Comparison of ENCODE assay signal across 8 mouse cellular contexts in genomic region chr5:23433720-23434597, GRCm38 (mm10). TPM values are rescaled to one million over a fixed set of nuclear protein-coding genes. Genes with fewer than 3 reads are reported as not detected.
DNase-seq lines count a peak whose midpoint lies in the region; ATAC-seq and TF ChIP-seq lines count a peak whose summit lies in the region.

Gene Kmt2e (plus strand): TSS chr5:23434441.

- H3K4me1 ChIP-seq in ES-E14 (ENCODE audit: control insufficient read depth in 2 of 2, insufficient read depth in 2 of 2, low read length in 2 of 2, poor library complexity in 1 of 2) = peaks cover 0 to 10% of the 10 kb centered on the region in 2 experiments; a peak in 2 of 4 replicates
- H3K4me1 ChIP-seq in forebrain, embryonic 14.5 days (ENCODE audit: control insufficient read depth, insufficient read depth, low read length) = peaks cover 19% of the 10 kb centered on the region
- H3K4me1 ChIP-seq in liver, postnatal 0 days (ENCODE audit: insufficient read depth) = peaks cover 23% of the 10 kb centered on the region
- peaks cover 39% of the 10 kb centered on the region for H3K4me1 ChIP-seq in neural tube, embryonic 13.5 days (replicated peaks)

- under 1% methylated on average over 74 of the region's 85 CpGs for WGBS in forebrain, embryonic 14.5 days
- WGBS in liver, postnatal 0 days (ENCODE audit: insufficient replicate concordance) = under 1% methylated on average over 79 of the region's 85 CpGs
- under 1% methylated on average over 73 of the region's 85 CpGs for WGBS in neural tube, embryonic 13.5 days

- TF ChIP-seq EP300 in liver, postnatal 0 days (IDR thresholded peaks at IDR 0.05; ENCODE audit: low read depth) = 0 out of 2 replicates have a peak, but pooled peaks have one; percentile 5

- H3K27ac ChIP-seq in ES-E14 (ENCODE audit: insufficient read depth, low read depth, low read length, poor library complexity, severe bottlenecking) = peak within 1 kb of the TSS; percentile 98
- peak within 1 kb of the TSS; percentile 100 for H3K27ac ChIP-seq in forebrain, embryonic 14.5 days (ENCODE audit: low read depth, low read length)
- peak within 1 kb of the TSS; percentile 100 for H3K27ac ChIP-seq in liver, postnatal 0 days (ENCODE audit: low read depth)
- H3K27ac ChIP-seq in neural tube, embryonic 13.5 days (replicated peaks) = peak within 1 kb of the TSS; percentile 100

- peak within 1 kb of the TSS; percentile 91 for H3K4me2 ChIP-seq in forebrain, embryonic 14.5 days (ENCODE audit: low read length)
- H3K4me2 ChIP-seq in liver, postnatal 0 days (ENCODE audit: low read depth, low read length) = peak within 1 kb of the TSS; percentile 94
- peak within 1 kb of the TSS; percentile 83 for H3K4me2 ChIP-seq in neural tube, embryonic 13.5 days

- in situ Hi-C loops in ES-E14 (cut with MboI; ENCODE audit: low sequenced_read_pairs in 2 of 2, unreplicated experiment in 2 of 2) = no loop called here

- no peaks in the 10 kb centered on the region for H3K9me3 ChIP-seq in ES-E14 (ENCODE audit: control insufficient read depth, insufficient read depth, low read depth, low read length)
- H3K9me3 ChIP-seq in forebrain, embryonic 14.5 days (replicated peaks; ENCODE audit: control insufficient read depth, low read length) = no peaks in the 10 kb centered on the region
- H3K9me3 ChIP-seq in liver, postnatal 0 days (ENCODE audit: low read length) = no peaks in the 10 kb centered on the region
- no peaks in the 10 kb centered on the region for H3K9me3 ChIP-seq in neural tube, embryonic 13.5 days

- peak; percentile 78 for TF ChIP-seq CTCF in liver, postnatal 0 days (IDR thresholded peaks at IDR 0.05; ENCODE audit: low read depth)

- no peak for DNase-seq in ES-E14 (ENCODE audit: low read depth, low spot score)
- peak; percentile 93 for DNase-seq in cerebellum, adult 11 months
- peak; percentile 95 for DNase-seq in forebrain, embryonic 14.5 days (ENCODE audit: low spot score)
- peak; percentile 95 to 96 for DNase-seq in heart, postnatal 10 days
- DNase-seq in layer of hippocampus, adult 11-12 months (ENCODE audit: low spot score) = peak; percentile 95
- DNase-seq in liver, postnatal 0 days = peak; percentile 91
- DNase-seq in telencephalon, adult 2 months (ENCODE audit: low read depth, low spot score) = peak; percentile 81

- H3K27me3 ChIP-seq in forebrain, embryonic 14.5 days (replicated peaks; ENCODE audit: control insufficient read depth, insufficient read depth, low read length) = no peaks in the 10 kb centered on the region
- H3K27me3 ChIP-seq in liver, postnatal 0 days (ENCODE audit: insufficient read depth, low read length) = no peaks in the 10 kb centered on the region
- H3K27me3 ChIP-seq in neural tube, embryonic 13.5 days = no peaks in the 10 kb centered on the region

- H3K4me3 ChIP-seq in ES-E14 (ENCODE audit: insufficient read depth in 1 of 2, low read depth in 1 of 2, low read length in 2 of 2, poor library complexity in 1 of 2, severe bottlenecking in 1 of 2) = peak within 1 kb of the TSS; percentile 89 to 93
- peak within 1 kb of the TSS; percentile 96 for H3K4me3 ChIP-seq in forebrain, embryonic 14.5 days (ENCODE audit: low read depth, low read length)
- peak within 1 kb of the TSS; percentile 91 for H3K4me3 ChIP-seq in liver, postnatal 0 days (ENCODE audit: low read depth, low read length)
- H3K4me3 ChIP-seq in neural tube, embryonic 13.5 days = peak within 1 kb of the TSS; percentile 98

- ATAC-seq in forebrain, embryonic 14.5 days = peak; percentile 76
- ATAC-seq in liver, postnatal 0 days = peak; percentile 71
- peak; percentile 84 for ATAC-seq in neural tube, embryonic 13.5 days (ENCODE audit: low read depth)

- peak within 1 kb of the TSS; percentile 97 for H3K9ac ChIP-seq in ES-E14 (ENCODE audit: insufficient read depth, low read depth, low read length, poor library complexity, severe bottlenecking)
- peak within 1 kb of the TSS; percentile 99 for H3K9ac ChIP-seq in forebrain, embryonic 14.5 days (ENCODE audit: low read length)
- peak within 1 kb of the TSS; percentile 98 for H3K9ac ChIP-seq in liver, postnatal 0 days (replicated peaks)
- peak within 1 kb of the TSS; percentile 100 for H3K9ac ChIP-seq in neural tube, embryonic 13.5 days

- intact Hi-C loops in heart, postnatal 10 days (cut with DNase I) = loop anchor here (1.0 to 2.0 kb wide), 2 partner anchors 16 to 19 kb away; no protein-coding TSS in a partner anchor

- 0 out of 2 replicates have a peak, but pooled peaks cover 2% of the 10 kb centered on the region for H3K36me3 ChIP-seq in ES-E14 (ENCODE audit: control insufficient read depth, insufficient read depth, low read length, poor library complexity, severe bottlenecking)
- no peaks in the 10 kb centered on the region for H3K36me3 ChIP-seq in forebrain, embryonic 14.5 days (ENCODE audit: control insufficient read depth, insufficient read depth, low read length)
- H3K36me3 ChIP-seq in liver, postnatal 0 days (replicated peaks; ENCODE audit: insufficient read depth, low read length) = 0 out of 2 replicates have a peak, but pooled peaks cover 2% of the 10 kb centered on the region
- H3K36me3 ChIP-seq in neural tube, embryonic 13.5 days = no peaks in the 10 kb centered on the region

TF ChIP-seq in ES-E14, 5 proteins besides CTCF, POLR2A, EP300 and RAD21:
- TF ChIP-seq ZNF384 (IDR thresholded peaks at IDR 0.05; ENCODE audit: low read depth, low read length) = no peak
- TF ChIP-seq CHD2 (IDR thresholded peaks at IDR 0.05; ENCODE audit: low read depth, low read length) = no peak
- TF ChIP-seq HCFC1 (IDR thresholded peaks at IDR 0.05; ENCODE audit: borderline replicate concordance, insufficient read depth, low read length) = peak; percentile 61; the same call in 1 of the 2 replicates
- TF ChIP-seq MAFK (IDR thresholded peaks at IDR 0.05; ENCODE audit: insufficient read depth, low read depth, low read length) = no peak

RNA-seq across cellular contexts. Expression of gene Kmt2e, which starts in this region (rescaled TPM):
- total RNA-seq in ES-E14 (2012; rRNA removed) = 9.1 and 19.2 TPM in 2 replicates
- 131 and 154 TPM in 2 replicates for polyA plus RNA-seq in forebrain, embryonic 14.5 days (2014; fragmentation: Nextera tagmentation; extraction: Ambion mirVana)
- 10 to 100 TPM; 57.9 to 66.5 TPM for total RNA-seq in heart, postnatal 10 days (2021)
- polyA plus RNA-seq in liver, postnatal 0 days (2015; fragmentation: Nextera tagmentation; extraction: Ambion mirVana) = 27.5 and 28.5 TPM in 2 replicates
- polyA plus RNA-seq in neural tube, embryonic 13.5 days (2015; fragmentation: Nextera tagmentation; extraction: Ambion mirVana) = 151 and 160 TPM in 2 replicates
